Mouse (Mus musculus) megakaryocyte progenitor cell, adult 5-6 weeks (primary cell): ENCODE data around the gene Mgmt. TPM values are rescaled to one million over a fixed set of nuclear protein-coding genes. Genes with fewer than 3 reads are reported as not detected.

Source experiments
- ATAC-seq: replicated peaks from 2 replicates; pipeline ENCODE4 v1.8.0; 2016; ENCODE audit warnings: mild to moderate bottlenecking, moderate TSS enrichment, inconsistent platforms; ENCODE audit not compliant: poor library complexity
- total RNA-seq, 2 experiments: library from RNA; stranded (forward) in 1 of 2; stranded (reverse) in 1 of 2; fragments of 157-497, 149-512 nt in 1 of 2; fragments of 200-1000 nt in 1 of 2; gene quantifications; 2 replicates each; pipeline versions ENCODE4 v1.2.3 to v1.2.4; 2015 to 2017

Gene Mgmt
- total RNA-seq, 2 experiments from 2014 or later, result 1.8 to 3.4 TPM

- no peak for ATAC-seq
Measured at GRCm38 (mm10) chr7:136908616-136909144, 14.3 kb downstream of the Mgmt start.

GRCm38 (mm10) chr7:136912901-136913300, 18.5 kb downstream of the Mgmt start:
- ATAC-seq, result no peak

- no peak for ATAC-seq
Measured at GRCm38 (mm10) chr7:136916021-136916420, 21.6 kb downstream of the Mgmt start.

- no peak for ATAC-seq
Measured at GRCm38 (mm10) chr7:136920976-136921755, 26.8 kb downstream of the Mgmt start.

GRCm38 (mm10) chr7:136922230-136922629, 27.8 kb downstream of the Mgmt start:
- no peak for ATAC-seq

GRCm38 (mm10) chr7:136924610-136925260, 30.3 kb downstream of the Mgmt start:
- no peak for ATAC-seq

- ATAC-seq, result no peak
Measured at GRCm38 (mm10) chr7:136926178-136926577, 31.8 kb downstream of the Mgmt start.

- ATAC-seq, result no peak
Measured at GRCm38 (mm10) chr7:136930451-136930850, 36.0 kb downstream of the Mgmt start.

- no peak for ATAC-seq
Measured at GRCm38 (mm10) chr7:136933367-136933766, 39.0 kb downstream of the Mgmt start.

- ATAC-seq, result no peak
Measured at GRCm38 (mm10) chr7:136934336-136934735, 39.9 kb downstream of the Mgmt start.

GRCm38 (mm10) chr7:136934784-136935183, 40.4 kb downstream of the Mgmt start:
- no peak for ATAC-seq

- no peak for ATAC-seq
Measured at GRCm38 (mm10) chr7:136938371-136938770, 44.0 kb downstream of the Mgmt start.

- no peak for ATAC-seq
Measured at GRCm38 (mm10) chr7:136942414-136942813, 48.0 kb downstream of the Mgmt start.

GRCm38 (mm10) chr7:136943886-136944285, 49.5 kb downstream of the Mgmt start:
- ATAC-seq, result no peak

- no peak for ATAC-seq
Measured at GRCm38 (mm10) chr7:136945697-136946096, 51.3 kb downstream of the Mgmt start.

- no peak for ATAC-seq
Measured at GRCm38 (mm10) chr7:136946131-136946530, 51.7 kb downstream of the Mgmt start.

GRCm38 (mm10) chr7:136948275-136948810, 53.9 kb downstream of the Mgmt start:
- ATAC-seq, result no peak

- no peak for ATAC-seq
Measured at GRCm38 (mm10) chr7:136952608-136953007, 58.2 kb downstream of the Mgmt start.

GRCm38 (mm10) chr7:136953251-136953650, 58.8 kb downstream of the Mgmt start:
- no peak for ATAC-seq

GRCm38 (mm10) chr7:136972361-136972760, 77.9 kb downstream of the Mgmt start:
- no peak for ATAC-seq

GRCm38 (mm10) chr7:136975001-136975400, 80.6 kb downstream of the Mgmt start:
- ATAC-seq, result no peak

GRCm38 (mm10) chr7:136997456-136997855, 103.0 kb downstream of the Mgmt start:
- no peak for ATAC-seq
